Mouse (Mus musculus) intestine, embryonic 15.5 days (tissue): ENCODE data around the gene Hc. TPM values are rescaled to one million over a fixed set of nuclear protein-coding genes. Genes with fewer than 3 reads are reported as not detected.

Experiments used
- ATAC-seq: fragments of 200-750 bp; cut with Nextera tagmentation; 2 replicates; pipeline ENCODE4 v1.8.0; 2017; ENCODE audit warnings: moderate TSS enrichment, moderate library complexity
- H3K27ac ChIP-seq: fragments of 300-500 bp; sonication (generic); 2 replicates; pipeline ENCODE4 v1.5.1; 2015; ENCODE audit warnings: mild to moderate bottlenecking, inconsistent platforms
- H3K27me3 ChIP-seq: fragments of 300-500 bp; sonication (generic); replicated peaks from 2 replicates; pipeline ENCODE4 v1.6.1; 2015; ENCODE audit warnings: inconsistent platforms
- H3K36me3 ChIP-seq: fragments of 300-500 bp; sonication (generic); 2 replicates; pipeline ENCODE4 v1.6.1; 2015; ENCODE audit warnings: inconsistent platforms
- H3K4me1 ChIP-seq: fragments of 300-500 bp; sonication (generic); replicated peaks from 2 replicates; pipeline ENCODE4 v1.6.1; 2015; ENCODE audit warnings: inconsistent platforms
- H3K4me2 ChIP-seq: fragments of 300-500 bp; sonication (generic); replicated peaks from 2 replicates; pipeline ENCODE4 v1.6.1; 2015; ENCODE audit warnings: mild to moderate bottlenecking, inconsistent platforms
- H3K4me3 ChIP-seq: fragments of 300-500 bp; sonication (generic); replicated peaks from 2 replicates; pipeline ENCODE4 v1.5.1; 2015; ENCODE audit warnings: inconsistent platforms
- H3K9ac ChIP-seq: fragments of 300-500 bp; sonication (generic); 2 replicates; pipeline ENCODE4 v1.6.1; 2015; ENCODE audit warnings: inconsistent platforms
- H3K9me3 ChIP-seq: fragments of 300-500 bp; sonication (generic); 2 replicates; pipeline ENCODE4 v1.6.1; 2016; ENCODE audit warnings: inconsistent platforms
- WGBS: fragments of 180-500 bp; shearing (Covaris S2); methylation state at CpG from one replicate; pipeline ENCODE4 v1.1.7; 2015; 5-methylcytosine and 5-hydroxymethylcytosine counted together
- polyA plus RNA-seq: library from polyadenylated mRNA; unstranded; fragments of >200 nt; fragmentation: Nextera tagmentation; extraction: Ambion mirVana; gene quantifications from 2 replicates; pipeline ENCODE4 v1.2.1, GENCODE M21; 2015

The Hc gene
- polyA plus RNA-seq, 1 experiment from 2014 or later, result 0.36 TPM

DNA sequence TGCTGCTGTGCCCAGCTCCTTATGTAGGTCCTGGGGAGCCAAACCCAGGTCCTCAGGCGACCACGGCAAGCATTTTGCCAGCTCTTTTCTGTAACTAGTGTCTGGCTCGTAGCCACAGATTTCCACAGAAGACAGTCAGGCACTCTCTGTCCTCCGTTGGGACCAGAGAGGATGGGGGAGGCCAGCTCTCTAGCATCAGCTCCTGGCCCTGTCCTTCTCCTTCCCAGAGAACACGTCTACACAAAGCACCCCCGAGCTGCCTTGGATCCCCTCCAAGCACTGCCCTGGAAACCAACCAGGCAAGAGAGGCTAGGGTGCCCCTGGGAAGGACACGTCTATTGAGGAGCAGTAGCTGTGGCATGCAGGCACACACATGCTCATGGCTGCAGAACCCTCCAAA lies 92.1 kb downstream of the Hc start:
- Histone ChIP-seq H3K4me3 (no peak overlapping the region), H3K9me3 (no peaks in the 10 kb centered on the region), H3K9ac (no peak overlapping the region), H3K4me2 (no peak overlapping the region), H3K4me1 (no peaks in the 10 kb centered on the region), H3K27me3 (no peaks in the 10 kb centered on the region), H3K36me3 (no peaks in the 10 kb centered on the region), H3K27ac (no peak overlapping the region)
- no peak for ATAC-seq
- 67% methylated on average over 7 of the region's 7 CpGs for WGBS

- H3K4me3 ChIP-seq, result no peak overlapping the region
- H3K4me2 ChIP-seq, result no peak overlapping the region
- no peak overlapping the region for H3K9ac ChIP-seq
- no peaks in the 10 kb centered on the region for H3K27me3 ChIP-seq
- no peaks in the 10 kb centered on the region for H3K9me3 ChIP-seq
- no peak for ATAC-seq
- no peak overlapping the region for H3K27ac ChIP-seq
- peaks cover 7% of the 10 kb centered on the region; the same call in 1 of the 2 replicates for H3K4me1 ChIP-seq
- H3K36me3 ChIP-seq, result no peaks in the 10 kb centered on the region
- 88% methylated on average over 8 of the region's 8 CpGs for WGBS
These were observed 94.8 kb downstream of the Hc start for GRCm38 (mm10) chr2:34966243-34966934.

DNA sequence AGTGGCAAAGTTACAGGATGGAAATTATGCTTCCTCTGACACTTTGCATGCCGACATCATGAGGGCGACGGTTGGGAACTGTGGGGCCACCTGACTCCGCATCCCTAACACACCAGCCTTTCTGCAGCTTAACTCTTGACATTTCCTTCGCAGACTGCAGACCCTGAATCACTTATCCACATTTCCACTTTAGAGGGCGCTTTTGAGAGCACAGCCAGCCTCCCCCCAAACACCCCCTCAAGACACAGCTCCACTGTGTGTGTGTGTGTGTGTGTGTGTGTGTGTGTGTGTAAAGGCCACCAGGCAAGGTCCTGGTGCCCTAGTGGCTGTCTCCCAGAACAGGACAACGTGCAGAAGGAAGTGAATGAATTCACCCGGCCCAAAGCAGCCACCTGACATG lies 95.4 kb downstream of the Hc start:
- Histone ChIP-seq H3K27ac (no peak overlapping the region), H3K36me3 (no peaks in the 10 kb centered on the region), H3K4me2 (no peak overlapping the region), H3K27me3 (no peaks in the 10 kb centered on the region), H3K9ac (no peak overlapping the region), H3K4me3 (no peak overlapping the region), H3K4me1 (peaks cover 13% of the 10 kb centered on the region; the same call in 1 of the 2 replicates), H3K9me3 (no peaks in the 10 kb centered on the region)
- ATAC-seq, result no peak
- 74% methylated on average over 8 of the region's 8 CpGs for WGBS

DNA sequence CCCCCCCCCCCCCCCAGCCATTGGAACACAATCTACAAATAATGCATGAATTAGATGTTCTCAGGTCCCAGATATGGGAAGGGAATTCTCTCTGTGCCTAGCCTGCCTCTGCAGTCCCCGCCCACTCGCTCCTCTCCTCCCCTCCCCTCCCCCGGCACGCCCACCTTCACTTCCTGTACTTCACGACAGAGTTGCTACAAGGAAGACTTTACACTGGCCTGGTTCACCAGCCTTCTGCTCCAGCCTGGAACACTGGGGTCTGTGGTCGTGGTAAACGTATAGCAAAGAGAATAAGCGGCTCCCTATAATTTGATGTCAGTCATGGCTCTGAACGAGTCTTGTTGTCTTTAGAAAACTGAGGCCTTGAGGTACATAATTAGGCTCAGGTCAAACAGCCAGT lies 95.9 kb downstream of the Hc start:
- H3K27me3 ChIP-seq, result no peaks in the 10 kb centered on the region
- peaks cover 13% of the 10 kb centered on the region; the same call in 1 of the 2 replicates for H3K4me1 ChIP-seq
- ATAC-seq, result peak; percentile 86
- WGBS, result 31% methylated on average over 9 of the region's 9 CpGs
- no peaks in the 10 kb centered on the region for H3K9me3 ChIP-seq
- no peak overlapping the region for H3K9ac ChIP-seq
- H3K4me3 ChIP-seq, result no peak overlapping the region
- no peaks in the 10 kb centered on the region for H3K36me3 ChIP-seq
- no peak overlapping the region for H3K27ac ChIP-seq
- 0 out of 2 replicates have a peak overlapping the region, but pooled peaks have one; percentile 12 for H3K4me2 ChIP-seq

DNA sequence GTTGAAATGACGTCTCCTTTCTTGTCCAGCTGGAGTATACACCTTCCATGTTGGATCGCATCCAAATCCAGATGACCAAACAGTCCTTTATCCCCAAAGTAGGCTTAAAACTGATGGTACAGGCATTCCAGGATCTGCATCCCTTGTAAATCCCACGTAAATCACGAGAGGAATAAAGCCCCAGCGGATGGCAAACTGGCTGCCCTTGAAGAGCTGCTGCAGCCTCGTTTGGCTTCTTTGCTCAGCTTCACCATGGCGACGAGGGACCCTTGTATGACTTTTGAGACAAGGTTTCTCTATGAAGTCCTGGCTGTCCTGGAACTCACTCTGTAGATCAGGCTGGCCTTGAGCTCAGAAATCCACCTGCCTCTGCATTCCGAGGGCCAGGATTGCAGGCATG lies 96.6 kb downstream of the Hc start:
- H3K4me2 ChIP-seq, result no peak overlapping the region
- WGBS, result 74% methylated on average over 9 of the region's 9 CpGs

GRCm38 (mm10) chr2:34964230-34964629 lies 97.0 kb downstream of the Hc start:
- ATAC-seq, result no peak
- H3K27ac ChIP-seq, result no peak overlapping the region
- no peaks in the 10 kb centered on the region for H3K27me3 ChIP-seq
- peaks cover 13% of the 10 kb centered on the region; the same call in 1 of the 2 replicates for H3K4me1 ChIP-seq
- H3K36me3 ChIP-seq, result no peaks in the 10 kb centered on the region
- no peak overlapping the region for H3K9ac ChIP-seq
- H3K4me3 ChIP-seq, result no peak overlapping the region
- WGBS, result 83% methylated on average over 6 of the region's 6 CpGs
- H3K4me2 ChIP-seq, result no peak overlapping the region
- H3K9me3 ChIP-seq, result no peaks in the 10 kb centered on the region

More for the DNA sequence above, 96.6 kb downstream of the Hc start:
- Histone ChIP-seq H3K36me3 (no peaks in the 10 kb centered on the region), H3K4me3 (no peak overlapping the region), H3K27ac (no peak overlapping the region), H3K9me3 (no peaks in the 10 kb centered on the region), H3K4me1 (peaks cover 13% of the 10 kb centered on the region; the same call in 1 of the 2 replicates), H3K9ac (no peak overlapping the region), H3K27me3 (no peaks in the 10 kb centered on the region)
- no peak for ATAC-seq

DNA sequence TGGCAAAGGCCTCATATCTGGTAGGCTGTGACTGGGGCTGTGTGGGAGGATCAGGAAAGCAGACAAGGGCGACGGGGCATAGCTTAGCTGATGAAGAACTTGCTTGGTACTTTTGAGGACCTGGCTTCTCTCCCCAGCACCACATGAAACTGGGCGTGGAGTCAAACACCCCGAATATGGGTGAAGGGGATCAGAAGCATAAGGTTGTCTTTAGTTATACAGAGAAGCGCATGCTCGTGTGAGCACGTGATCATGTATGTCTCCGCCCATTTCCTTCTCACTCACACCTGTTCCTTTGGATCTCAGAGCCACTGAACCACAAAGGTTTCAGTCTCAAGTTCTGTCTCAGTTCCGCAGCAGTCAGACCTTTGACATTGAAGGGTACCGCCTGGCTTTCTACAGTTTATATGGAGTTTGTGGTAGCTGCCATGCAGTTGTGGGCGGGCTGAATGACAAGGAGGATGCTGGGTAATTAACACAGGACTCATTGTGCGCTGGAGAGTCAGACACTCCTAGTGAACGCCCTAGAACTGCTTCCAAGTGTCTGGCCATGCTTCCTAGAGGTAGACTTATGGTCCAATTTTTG lies 97.8 kb downstream of the Hc start:
- Histone ChIP-seq H3K36me3 (no peaks in the 10 kb centered on the region), H3K4me1 (peaks cover 13% of the 10 kb centered on the region; the same call in 1 of the 2 replicates), H3K9ac (no peak overlapping the region), H3K9me3 (no peaks in the 10 kb centered on the region), H3K27me3 (no peaks in the 10 kb centered on the region), H3K4me3 (no peak overlapping the region), H3K27ac (no peak overlapping the region), H3K4me2 (no peak overlapping the region)
- 80% methylated on average over 13 of the region's 13 CpGs for WGBS
- ATAC-seq, result no peak

DNA sequence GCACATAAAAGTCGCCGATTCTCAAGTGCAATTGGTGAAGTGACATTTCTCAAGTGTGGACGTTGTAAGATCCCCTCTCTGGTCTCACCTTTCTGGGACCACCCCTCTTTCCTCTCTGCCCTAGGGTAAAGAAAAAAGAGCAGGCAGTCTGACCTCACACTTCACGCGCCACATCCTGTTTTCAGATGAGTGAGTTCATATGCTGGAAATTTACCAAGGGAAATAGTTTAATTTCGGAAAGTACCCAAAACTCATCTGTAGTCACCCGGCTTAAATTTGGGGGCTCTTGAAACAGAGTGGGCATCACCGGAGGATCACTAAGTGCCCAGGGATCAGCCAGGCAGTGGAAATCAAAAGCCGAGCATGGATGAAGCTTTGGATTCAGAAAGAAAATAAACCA lies 98.3 kb downstream of the Hc start:
- no peaks in the 10 kb centered on the region for H3K9me3 ChIP-seq
- H3K4me3 ChIP-seq, result no peak overlapping the region
- H3K27ac ChIP-seq, result no peak overlapping the region
- H3K36me3 ChIP-seq, result no peaks in the 10 kb centered on the region
- no peak for ATAC-seq
- no peak overlapping the region for H3K9ac ChIP-seq
- no peaks in the 10 kb centered on the region for H3K27me3 ChIP-seq
- peaks cover 13% of the 10 kb centered on the region; the same call in 1 of the 2 replicates for H3K4me1 ChIP-seq
- WGBS, result 72% methylated on average over 9 of the region's 9 CpGs
- H3K4me2 ChIP-seq, result no peak overlapping the region

DNA sequence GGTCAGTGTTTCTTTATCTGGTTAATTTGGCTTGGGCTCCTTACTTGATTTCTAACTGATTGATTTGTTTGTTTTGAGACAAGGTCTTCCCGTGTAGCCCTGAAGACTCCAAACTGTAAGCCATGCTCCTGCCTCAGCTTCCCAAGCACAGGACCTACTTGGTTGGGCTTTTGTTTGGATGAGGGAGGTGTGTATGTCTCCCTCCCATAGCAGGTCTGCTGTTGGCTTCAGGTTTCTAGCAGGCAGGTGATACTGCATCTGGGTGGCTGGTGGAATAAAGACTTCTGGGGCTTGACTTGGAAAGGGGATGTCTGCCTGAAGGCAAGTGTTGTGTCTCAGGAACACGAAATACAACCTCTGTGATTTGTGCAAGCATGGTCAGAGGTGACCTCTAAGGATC lies 99.0 kb downstream of the Hc start:
- no peak overlapping the region for H3K9ac ChIP-seq
- no peaks in the 10 kb centered on the region for H3K36me3 ChIP-seq
- H3K27me3 ChIP-seq, result no peaks in the 10 kb centered on the region
- H3K4me2 ChIP-seq, result no peak overlapping the region
- H3K4me1 ChIP-seq, result peaks cover 13% of the 10 kb centered on the region; the same call in 1 of the 2 replicates
- no peak for ATAC-seq
- no peaks in the 10 kb centered on the region for H3K9me3 ChIP-seq
- H3K4me3 ChIP-seq, result no peak overlapping the region
- H3K27ac ChIP-seq, result no peak overlapping the region
- 64% methylated on average over 2 of the region's 2 CpGs for WGBS

DNA sequence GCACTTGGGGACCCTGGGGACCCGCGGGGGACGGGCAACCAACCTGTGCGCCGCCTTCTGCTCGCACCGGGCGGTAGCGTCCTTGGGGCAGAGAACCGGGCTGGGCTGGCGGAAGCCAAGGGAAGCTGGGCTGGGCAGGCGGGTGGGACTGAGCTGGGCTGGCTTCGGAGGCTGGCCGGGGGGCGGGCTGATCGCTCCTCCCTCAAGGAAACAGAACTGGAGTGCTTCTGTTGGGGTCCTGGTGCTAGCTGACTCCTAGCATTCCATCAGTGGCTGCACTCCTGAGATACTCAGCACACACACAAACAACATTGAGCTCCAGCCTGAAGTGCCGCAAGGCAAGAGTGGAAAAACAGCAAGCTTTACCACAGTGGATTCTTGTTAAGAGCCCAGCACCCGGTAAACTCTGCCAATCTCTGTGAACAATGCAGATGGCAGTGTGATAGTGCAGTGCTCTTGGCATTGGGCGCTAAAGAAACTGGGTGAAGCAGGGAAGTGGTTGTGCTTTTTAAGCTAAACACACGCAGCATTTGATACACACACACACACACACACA lies 99.7 kb downstream of the Hc start, which contains the start of gene Traf1:
Gene Traf1, minus strand, starts transcription at position 292 of the 556 bp plus-strand sequence.
- H3K4me1 ChIP-seq, result peaks cover 13% of the 10 kb centered on the region; the same call in 1 of the 2 replicates
- WGBS, result 14% methylated on average over 20 of the region's 20 CpGs
- peak within 1 kb of the TSS; percentile 44 for H3K9ac ChIP-seq
- H3K4me3 ChIP-seq, result peak within 1 kb of the TSS; percentile 23
- no peaks in the 10 kb centered on the region for H3K36me3 ChIP-seq
- H3K9me3 ChIP-seq, result no peaks in the 10 kb centered on the region
- ATAC-seq, result peak; percentile 71
- peak within 1 kb of the TSS; percentile 84 for H3K4me2 ChIP-seq
- H3K27ac ChIP-seq, result no peak within 1 kb of the TSS
- no peaks in the 10 kb centered on the region for H3K27me3 ChIP-seq

DNA sequence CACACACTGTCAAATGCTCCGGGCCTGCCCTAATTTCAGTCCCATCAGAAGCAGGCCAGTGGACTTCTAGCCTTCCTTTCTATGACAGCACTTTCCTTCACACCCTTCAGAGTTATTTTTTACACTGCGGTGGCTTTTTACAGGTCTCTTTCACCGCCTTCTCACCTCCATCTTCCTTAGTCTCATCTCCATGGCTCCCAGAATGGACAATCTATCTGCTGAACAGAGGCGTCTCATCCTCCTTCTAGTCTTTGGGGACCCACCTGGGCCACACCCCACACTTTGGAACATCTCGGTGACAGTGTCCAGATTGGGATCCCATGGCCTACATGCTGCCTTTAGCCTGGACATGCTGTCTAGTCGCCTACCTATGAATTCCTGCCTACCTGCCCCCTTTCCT lies 100.3 kb downstream of the Hc start:
- peak overlapping the region; percentile 84 for H3K4me2 ChIP-seq
- H3K4me1 ChIP-seq, result peaks cover 13% of the 10 kb centered on the region; the same call in 1 of the 2 replicates
- peak overlapping the region; percentile 44 for H3K9ac ChIP-seq
- peak overlapping the region; percentile 23 for H3K4me3 ChIP-seq
- no peaks in the 10 kb centered on the region for H3K36me3 ChIP-seq
- H3K9me3 ChIP-seq, result no peaks in the 10 kb centered on the region
- no peak overlapping the region for H3K27ac ChIP-seq
- H3K27me3 ChIP-seq, result no peaks in the 10 kb centered on the region
- 64% methylated on average over 6 of the region's 6 CpGs for WGBS
- ATAC-seq, result no peak

- WGBS, result 77% methylated on average over 4 of the region's 5 CpGs
- Histone ChIP-seq H3K27me3 (no peaks in the 10 kb centered on the region), H3K4me3 (no peak overlapping the region), H3K4me1 (peaks cover 13% of the 10 kb centered on the region; the same call in 1 of the 2 replicates), H3K4me2 (no peak overlapping the region), H3K9ac (no peak overlapping the region), H3K9me3 (no peaks in the 10 kb centered on the region), H3K36me3 (no peaks in the 10 kb centered on the region), H3K27ac (no peak overlapping the region)
- ATAC-seq, result no peak
These were observed 100.8 kb downstream of the Hc start for GRCm38 (mm10) chr2:34960466-34960865.
